Mouse (Mus musculus) heart, adult 2 months (tissue): ENCODE results near the gene Gm4559.
A peak's percentile ranks its signal among the peaks of the same experiment; 100 is the strongest.

Experiments
- CTCF ChIP-seq: fragments of 200-600 bp; IDR thresholded peaks from 2 replicates; pipeline ENCODE4 v1.8.1; 2022; ENCODE audit warnings: antibody characterized with exemption, mild to moderate bottlenecking, moderate library complexity
- POLR2A ChIP-seq: fragments of 200-500 bp; IDR thresholded peaks from 2 replicates; pipeline ENCODE4 v1.6.1; 2011; ENCODE audit warnings: mild to moderate bottlenecking, low read depth, low read length, control low read depth; ENCODE audit not compliant: insufficient read depth

GRCm38 (mm10) chr7:142255517-142255916, 18.6 kb downstream of the Gm4559 start:
- peak; percentile 79 for TF ChIP-seq CTCF
- TF ChIP-seq POLR2A: no peak
